Mouse (Mus musculus) natural killer cell, adult 2 months (primary cell): Measurements from ENCODE around the gene Egfem1.

Experiments used
- DNase-seq, 2 experiments: peaks; one replicate each; pipeline ENCODE4 v3.0.0; 2022; ENCODE audit warnings: low spot score in 2 of 2

The Egfem1 gene

DNA sequence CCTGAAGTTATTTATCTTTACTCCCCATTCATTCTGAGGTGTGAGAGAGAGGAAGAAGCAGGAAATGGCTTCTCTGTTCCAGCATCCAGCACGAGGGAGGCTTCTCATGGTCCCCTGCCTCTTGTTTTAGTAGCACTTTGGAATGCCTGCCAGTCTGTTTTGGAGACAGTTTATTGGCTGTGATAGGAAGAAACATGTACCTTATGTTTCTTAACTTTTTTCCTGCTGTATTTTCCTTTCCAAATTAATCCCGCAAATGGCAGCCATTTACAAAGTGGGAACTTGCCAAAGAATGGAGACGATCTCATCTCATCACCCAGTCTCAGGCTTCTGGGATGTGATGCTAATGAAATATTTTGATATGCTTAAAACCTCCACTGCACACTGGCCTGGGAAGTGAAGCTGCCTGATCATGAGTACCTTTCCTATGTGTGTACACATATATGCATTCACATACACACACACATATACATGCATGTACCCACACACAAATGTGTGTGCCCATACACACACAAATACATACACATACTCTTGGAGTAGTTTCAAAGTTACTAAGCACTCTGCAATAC, 260.5 kb downstream of the Egfem1 start:
- DNase-seq = no peak

DNA sequence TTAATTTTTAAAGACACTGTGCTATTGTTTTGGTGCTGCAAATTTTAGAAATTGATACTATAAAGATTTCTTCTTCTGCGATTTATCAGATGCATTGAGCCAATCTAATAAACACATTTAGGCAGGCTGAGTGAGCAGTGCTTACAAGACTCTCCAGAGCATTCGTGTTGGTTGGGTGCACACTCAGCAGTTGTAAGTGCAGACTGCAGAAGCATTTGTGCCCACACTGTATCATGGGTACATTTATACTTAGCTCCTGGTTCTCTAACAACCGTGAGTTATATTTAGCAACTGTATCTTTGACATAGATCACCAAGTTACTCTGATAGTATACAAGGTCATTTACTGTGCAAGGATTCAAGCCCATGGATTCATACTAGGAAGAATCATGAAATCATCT, 264.0 kb downstream of the Egfem1 start:
- no peak for DNase-seq

DNA sequence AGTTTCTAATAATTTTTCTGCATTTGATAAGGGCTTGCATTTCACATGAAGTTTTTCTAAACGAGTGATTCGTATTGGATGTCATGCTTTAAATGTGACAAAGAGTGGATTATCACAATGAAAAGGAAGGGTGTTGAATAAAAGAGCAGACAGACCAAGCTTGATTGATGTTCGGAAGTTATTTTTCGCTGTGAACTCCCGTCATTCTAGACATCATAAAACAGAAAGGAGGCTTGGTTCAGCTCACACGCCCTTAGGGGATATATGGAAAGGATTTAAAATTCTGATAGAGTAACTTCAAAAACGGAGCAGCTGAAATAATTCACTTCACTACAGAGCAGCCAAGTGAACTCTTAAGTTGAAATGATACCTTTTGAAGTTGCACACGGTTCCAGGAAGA, 285.1 kb downstream of the Egfem1 start:
- DNase-seq = no peak

DNA sequence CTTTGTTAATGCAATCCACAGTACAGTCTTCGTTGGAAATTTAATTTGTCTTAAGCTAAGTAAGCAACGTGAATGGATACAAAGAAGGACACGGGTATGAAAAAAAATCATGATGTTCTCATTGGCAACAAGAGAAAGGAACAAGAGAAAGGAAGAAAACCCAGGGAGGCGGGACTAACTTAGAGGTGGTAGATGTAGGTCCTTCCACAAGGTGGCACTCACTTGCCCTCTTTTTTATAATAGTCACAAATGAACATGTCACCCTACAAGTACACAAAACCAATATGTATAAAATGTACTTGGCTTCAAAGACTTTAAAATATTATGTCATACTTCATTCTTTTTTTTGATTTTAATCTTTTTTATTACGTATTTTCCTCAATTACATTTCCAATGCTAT, 288.7 kb downstream of the Egfem1 start:
- DNase-seq = no peak

GRCm38 (mm10) chr3:29381255-29381654, 299.4 kb downstream of the Egfem1 start:
- no peak for DNase-seq

- no peak for DNase-seq
Observed at GRCm38 (mm10) chr3:29399064-29399463, 317.2 kb downstream of the Egfem1 start.

- DNase-seq = no peak
Observed at GRCm38 (mm10) chr3:29421634-29422033, 339.8 kb downstream of the Egfem1 start.

- no peak for DNase-seq
Observed at GRCm38 (mm10) chr3:29432109-29433091, 350.6 kb downstream of the Egfem1 start.

- no peak for DNase-seq
Observed at GRCm38 (mm10) chr3:29443024-29443423, 361.2 kb downstream of the Egfem1 start.

- DNase-seq = no peak
Observed at GRCm38 (mm10) chr3:29444661-29445060, 362.8 kb downstream of the Egfem1 start.

- no peak for DNase-seq
Observed at GRCm38 (mm10) chr3:29446081-29446480, 364.3 kb downstream of the Egfem1 start.

- DNase-seq = no peak
Observed at GRCm38 (mm10) chr3:29448829-29449406, 367.1 kb downstream of the Egfem1 start.

- no peak for DNase-seq
Observed at GRCm38 (mm10) chr3:29498211-29498610, 416.4 kb downstream of the Egfem1 start.

DNA sequence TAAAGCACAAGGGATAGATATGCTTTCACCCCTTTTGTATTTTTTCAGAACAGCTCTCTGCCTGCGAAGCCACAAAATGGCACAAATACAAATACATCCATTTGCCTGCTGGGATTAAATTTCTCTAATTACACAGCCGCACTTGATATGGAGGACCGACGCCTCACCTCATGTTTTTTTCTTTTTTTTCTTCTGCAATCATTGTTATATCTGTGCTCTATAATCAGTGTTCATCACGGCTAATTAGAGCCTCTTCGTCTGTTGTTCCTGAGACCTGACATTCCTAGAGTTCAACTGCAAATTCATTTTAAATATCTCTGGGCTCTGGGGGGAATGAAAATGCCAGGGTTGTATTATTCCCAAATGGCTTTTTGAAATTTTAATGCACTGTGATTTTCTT, 417.4 kb downstream of the Egfem1 start:
- DNase-seq = no peak

DNA sequence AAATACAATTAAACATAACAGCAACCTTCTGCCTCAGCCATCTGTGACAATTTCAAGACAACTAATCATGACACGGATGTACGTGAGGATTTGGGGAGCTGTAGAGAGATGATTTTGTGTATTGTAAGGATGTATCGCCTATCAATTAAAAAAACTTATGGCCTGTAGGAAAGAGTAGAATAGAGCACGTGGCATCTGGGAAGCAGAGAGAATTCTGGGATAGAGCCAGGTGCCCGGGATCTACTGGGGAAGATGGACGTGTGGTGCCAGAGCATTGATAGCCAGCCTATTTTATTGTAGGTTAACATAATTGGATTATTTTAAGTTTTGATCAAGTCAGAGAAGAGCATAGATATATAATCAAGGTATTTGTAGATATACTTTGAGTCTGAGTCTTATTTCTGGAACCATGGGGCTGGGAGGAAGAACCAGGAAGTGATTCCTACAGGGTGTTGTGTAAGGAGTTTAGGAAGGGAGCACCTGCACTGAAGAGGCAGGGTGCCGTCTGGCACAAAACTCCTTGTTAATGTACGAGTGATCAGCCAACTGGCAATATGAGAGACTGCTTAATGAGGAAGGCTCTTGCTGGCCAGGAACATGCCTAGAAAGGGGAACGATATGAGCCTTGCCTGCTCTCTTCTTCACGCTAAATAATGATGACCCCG, 443.6 kb downstream of the Egfem1 start:
- DNase-seq = no peak

GRCm38 (mm10) chr3:29525963-29526301, 444.1 kb downstream of the Egfem1 start:
- no peak for DNase-seq

DNA sequence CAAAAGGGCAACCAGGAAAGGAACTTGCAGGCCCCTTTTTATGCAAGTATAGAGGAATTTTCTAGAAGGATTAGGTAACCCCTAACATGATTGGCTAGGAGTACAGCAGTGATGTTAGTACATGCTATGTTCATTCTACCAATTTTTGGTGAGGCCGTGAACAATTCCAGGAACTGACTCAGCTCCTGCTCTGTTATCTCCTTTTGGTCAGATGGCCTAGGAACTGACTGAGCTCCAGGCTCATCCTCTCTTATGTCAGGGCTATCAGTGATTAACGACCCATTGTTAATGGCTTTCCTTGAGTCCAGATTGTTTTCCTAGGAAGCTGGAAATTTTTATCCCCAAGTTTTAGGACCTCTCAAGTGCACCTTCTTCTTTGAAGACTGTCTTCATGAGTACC, 457.4 kb downstream of the Egfem1 start:
- DNase-seq = no peak

GRCm38 (mm10) chr3:29539902-29540301, 458.1 kb downstream of the Egfem1 start:
- no peak for DNase-seq

DNA sequence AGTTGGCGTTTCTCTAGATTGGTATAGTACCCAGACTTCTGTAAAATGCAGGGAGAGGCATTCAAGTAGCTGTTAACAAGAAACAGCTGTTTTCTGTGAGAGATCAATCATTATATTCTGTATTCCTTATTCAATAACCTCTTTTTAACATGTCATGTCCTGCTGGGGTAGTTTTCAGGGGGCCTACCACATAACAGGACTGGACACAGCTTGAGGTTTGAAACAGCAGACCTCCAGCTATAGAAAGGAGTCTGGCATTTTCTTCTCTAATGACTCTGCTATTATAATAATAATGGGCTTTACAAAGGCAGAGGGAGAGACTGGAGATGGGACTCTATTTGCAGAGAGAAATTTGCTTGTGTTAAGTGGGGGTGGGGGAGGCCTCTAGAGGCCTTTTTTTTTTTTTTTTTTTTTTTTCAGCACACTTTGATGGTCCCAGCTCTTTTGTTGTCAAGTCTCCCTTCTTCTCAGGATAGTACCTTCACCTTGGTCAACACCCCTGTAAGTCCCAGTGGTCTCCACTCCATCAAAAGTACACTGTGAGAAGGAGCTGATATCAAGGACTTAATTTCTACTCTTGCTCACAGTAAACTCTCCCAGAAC, 459.8 kb downstream of the Egfem1 start:
- no peak for DNase-seq

- DNase-seq = no peak
Observed at GRCm38 (mm10) chr3:29544056-29544455, 462.2 kb downstream of the Egfem1 start.

DNA sequence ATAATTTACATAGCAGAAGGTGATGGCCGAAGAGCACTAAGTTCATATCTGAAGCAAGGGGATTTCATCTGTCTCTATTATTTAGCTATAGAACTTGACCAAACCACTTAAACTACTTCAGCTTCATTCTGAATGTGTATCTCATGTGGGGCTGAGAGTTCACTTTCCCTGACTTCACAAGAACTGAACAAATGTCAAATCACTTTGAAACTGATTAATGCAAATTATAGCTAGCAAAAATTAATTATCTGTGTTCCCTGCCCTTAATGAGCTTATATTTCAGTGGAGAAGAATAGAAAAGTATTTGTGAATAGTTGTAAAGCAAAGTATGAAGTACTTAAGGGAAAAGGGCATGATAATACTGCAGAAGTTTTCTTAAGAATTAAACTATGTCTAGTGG, 481.3 kb downstream of the Egfem1 start:
- no peak for DNase-seq
